ENCODE assay signal across 20 mouse cellular contexts in the genomic region with DNA sequence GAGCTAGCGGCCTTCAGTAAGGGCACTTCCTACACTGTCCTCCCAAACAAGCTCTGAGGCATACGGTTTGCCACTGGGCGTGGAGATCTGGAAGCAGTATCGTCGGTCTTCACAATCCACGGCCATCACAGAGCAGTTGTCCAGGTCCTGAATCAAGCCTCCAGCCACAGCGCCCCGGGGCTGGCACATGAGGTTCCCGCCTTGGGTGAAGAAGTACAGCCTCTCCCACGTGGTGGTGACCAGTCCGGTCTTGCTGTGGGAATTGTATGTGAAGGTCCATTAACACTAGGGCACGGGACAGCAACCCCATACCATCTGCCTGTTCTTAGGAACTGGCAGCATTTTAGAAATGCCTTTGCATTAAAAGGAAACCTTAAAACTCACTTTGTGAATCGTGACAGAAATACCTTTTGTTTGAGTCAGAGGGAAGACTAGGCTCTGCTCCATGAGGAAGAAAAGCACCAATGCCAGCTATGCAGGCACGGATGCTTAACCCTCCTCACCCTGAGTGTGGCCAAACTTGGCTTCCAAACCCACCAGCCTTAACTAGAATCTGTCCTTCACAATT.
"Had no signal": no experiment of that assay in that cellular context is flagged by ENCODE, and none has a peak within 500 bp of the region (broad histone marks: within the 10 kb centered on the region; RNA-seq: fewer than 3 reads in every experiment).

No protein-coding gene starts in this region.

- H3K4me3 ChIP-seq: liver, embryonic 15.5 days; lung, embryonic 15.5 days; megakaryocyte, embryonic 14.5 days; midbrain, embryonic 12.5 days; myocyte; neural tube, embryonic 13.5 days; neural tube, embryonic 15.5 days; stomach, embryonic 15.5 days had no signal

- H3K27me3 ChIP-seq: liver, embryonic 15.5 days; lung, embryonic 15.5 days; midbrain, embryonic 12.5 days; neural tube, embryonic 13.5 days; neural tube, embryonic 15.5 days; stomach, embryonic 15.5 days had no signal

- DNase-seq: liver, postnatal 0 days; lung, adult 2 months; lung, postnatal 14 days; lung, postnatal 36 days; midbrain, embryonic 14.5 days; retina, postnatal 1 day; right cerebral cortex, postnatal 14 days; thymus, adult 2 months; thymus, postnatal 25 days; thymus, postnatal 4 days had no signal

- H3K4me1 ChIP-seq: liver, embryonic 15.5 days; lung, embryonic 15.5 days; midbrain, embryonic 12.5 days; neural tube, embryonic 13.5 days; neural tube, embryonic 15.5 days; stomach, embryonic 15.5 days had no signal

- H3K27ac ChIP-seq: liver, embryonic 15.5 days; lung, embryonic 15.5 days; macrophage; midbrain, embryonic 12.5 days; neural tube, embryonic 13.5 days; neural tube, embryonic 15.5 days; stomach, embryonic 15.5 days; stomach, postnatal 0 days had no signal

- H3K9me3 ChIP-seq: liver, embryonic 15.5 days; lung, embryonic 15.5 days; megakaryocyte, embryonic 14.5 days; midbrain, embryonic 12.5 days; neural tube, embryonic 13.5 days; neural tube, embryonic 15.5 days; stomach, embryonic 15.5 days had no signal
